Mouse (Mus musculus): ENCODE results near the gene Rundc1. TPM values are rescaled to one million over a fixed set of nuclear protein-coding genes. Genes with fewer than 3 reads are reported as not detected.

Rundc1 gene
- polyA plus RNA-seq, 1 experiment from 2014 or later: 17.3 TPM

DNA sequence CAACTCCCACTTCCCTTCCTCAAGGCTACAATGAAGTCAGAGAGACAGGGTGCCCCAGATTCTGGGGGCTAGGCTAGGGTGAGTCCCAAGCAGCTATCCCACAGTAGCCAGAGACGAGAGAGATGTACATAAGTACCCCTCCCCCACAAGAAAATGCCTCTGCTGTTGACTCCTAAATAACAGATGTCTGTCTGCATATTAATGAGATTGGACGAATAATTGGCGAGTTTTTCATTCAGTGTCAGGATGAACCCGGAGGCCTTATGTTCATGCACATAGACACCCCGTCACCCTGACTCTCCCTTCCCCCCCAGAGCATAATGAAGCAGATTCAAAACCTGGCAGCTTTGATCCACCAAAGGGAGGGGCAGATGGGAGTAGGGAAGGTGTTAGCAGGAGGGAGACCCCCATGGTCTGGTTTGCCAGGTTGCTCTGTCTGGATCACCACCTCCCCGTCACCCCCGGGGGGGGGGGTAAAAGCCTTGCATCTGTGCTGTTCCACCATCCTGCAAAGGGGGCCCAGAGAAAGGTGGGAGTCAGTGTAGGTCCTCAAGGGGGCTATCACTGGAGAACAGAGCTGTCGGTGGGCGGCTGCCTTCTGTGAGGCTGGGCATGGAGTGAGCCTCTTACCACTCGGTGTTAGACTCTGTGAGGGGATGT is 52.8 kb downstream of the Rundc1 start:
- Histone ChIP-seq H3K4me1 (replicated peaks) (peaks cover 39% of the 10 kb centered on the region), H3K9ac (no peak overlapping the region), H3K4me2 (no peak overlapping the region), H3K36me3 (no peaks in the 10 kb centered on the region), H3K9me3 (replicated peaks) (no peaks in the 10 kb centered on the region), H3K27ac (ENCODE audit: poor library complexity, severe bottlenecking) (no peak overlapping the region), H3K4me3 (no peak overlapping the region), H3K27me3 (replicated peaks) (no peaks in the 10 kb centered on the region)
- WGBS: 59% methylated on average over 10 of the region's 10 CpGs
- no peak for ATAC-seq (ENCODE audit: insufficient number of reproducible peaks, low FRiP score)

DNA sequence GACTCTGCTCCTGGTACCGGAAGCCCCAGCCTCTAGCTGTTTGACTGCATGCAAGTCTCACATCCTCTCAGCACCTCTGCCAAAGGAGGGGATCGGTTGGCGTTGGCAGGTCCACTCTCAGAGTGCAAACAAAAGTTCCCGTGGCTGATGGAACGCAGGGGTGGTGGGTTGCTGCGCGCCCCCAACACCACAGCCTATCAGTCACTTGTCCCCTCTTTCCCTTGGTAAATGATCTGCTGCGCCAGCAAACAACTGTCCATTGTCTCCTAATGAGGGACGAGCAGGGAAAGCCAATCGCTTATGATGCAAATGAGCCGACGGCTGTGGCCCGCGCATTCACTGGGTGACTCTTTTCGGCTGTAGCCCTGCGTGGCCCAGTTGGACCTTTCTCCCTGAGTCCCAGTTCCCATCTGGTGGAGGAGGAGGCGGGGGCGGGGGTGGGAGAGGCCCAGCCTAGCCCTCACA is 54.3 kb downstream of the Rundc1 start:
- WGBS: 8% methylated on average over 18 of the region's 18 CpGs
- Histone ChIP-seq H3K9ac (0 out of 2 replicates have a peak overlapping the region, but pooled peaks have one; percentile 9), H3K27ac (ENCODE audit: poor library complexity, severe bottlenecking) (no peak overlapping the region; the same call in 1 of the 2 replicates), H3K4me2 (peak overlapping the region; percentile 50), H3K4me3 (0 out of 2 replicates have a peak overlapping the region, but pooled peaks have one; percentile 6), H3K27me3 (replicated peaks) (no peaks in the 10 kb centered on the region), H3K36me3 (no peaks in the 10 kb centered on the region), H3K9me3 (replicated peaks) (no peaks in the 10 kb centered on the region), H3K4me1 (replicated peaks) (peaks cover 42% of the 10 kb centered on the region)
- ATAC-seq (ENCODE audit: insufficient number of reproducible peaks, low FRiP score): no peak

GRCm38 (mm10) chr11:101480912-101481311 is 56.0 kb downstream of the Rundc1 start:
- Histone ChIP-seq H3K4me3 (no peak overlapping the region), H3K9ac (no peak overlapping the region), H3K36me3 (no peaks in the 10 kb centered on the region), H3K4me1 (replicated peaks) (peaks cover 54% of the 10 kb centered on the region), H3K9me3 (replicated peaks) (no peaks in the 10 kb centered on the region), H3K27me3 (replicated peaks) (no peaks in the 10 kb centered on the region), H3K4me2 (peak overlapping the region; percentile 8; the same call in 1 of the 2 replicates), H3K27ac (ENCODE audit: poor library complexity, severe bottlenecking) (peak overlapping the region; percentile 90)
- ATAC-seq (ENCODE audit: insufficient number of reproducible peaks, low FRiP score): peak; percentile 62
- WGBS: 3% methylated on average over 6 of the region's 6 CpGs

DNA sequence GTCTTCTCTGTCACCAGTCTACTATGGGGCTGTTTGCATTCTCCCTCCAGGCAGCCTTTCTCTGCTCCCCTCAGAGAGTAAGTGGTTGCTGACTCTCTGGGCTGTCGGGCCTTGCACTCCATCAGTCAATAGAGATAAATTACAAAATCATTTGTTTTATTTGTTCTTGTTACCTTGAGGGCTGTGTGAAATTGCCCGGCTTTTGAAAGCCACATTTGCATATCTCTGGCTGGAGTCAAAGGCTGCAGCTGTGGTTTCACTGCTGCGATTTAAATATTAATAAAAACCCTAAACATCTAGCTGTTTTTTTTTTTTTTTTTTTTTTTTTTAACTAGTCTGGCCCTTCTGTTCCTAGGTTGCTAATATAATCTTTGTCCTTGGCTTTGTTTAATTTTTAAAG is 58.9 kb downstream of the Rundc1 start:
- Histone ChIP-seq H3K27me3 (replicated peaks) (no peaks in the 10 kb centered on the region), H3K9ac (no peak overlapping the region), H3K9me3 (replicated peaks) (no peaks in the 10 kb centered on the region), H3K4me2 (no peak overlapping the region), H3K4me1 (replicated peaks) (peaks cover 57% of the 10 kb centered on the region), H3K4me3 (no peak overlapping the region), H3K36me3 (peaks cover 18% of the 10 kb centered on the region), H3K27ac (ENCODE audit: poor library complexity, severe bottlenecking) (0 out of 2 replicates have a peak overlapping the region, but pooled peaks have one; percentile 11)
- no peak for ATAC-seq (ENCODE audit: insufficient number of reproducible peaks, low FRiP score)
- 38% methylated on average over 3 of the region's 3 CpGs for WGBS

GRCm38 (mm10) chr11:101484245-101484644 is 59.4 kb downstream of the Rundc1 start:
- Histone ChIP-seq H3K36me3 (peaks cover 20% of the 10 kb centered on the region), H3K27ac (ENCODE audit: poor library complexity, severe bottlenecking) (no peak overlapping the region), H3K9me3 (replicated peaks) (no peaks in the 10 kb centered on the region), H3K4me2 (no peak overlapping the region), H3K4me1 (replicated peaks) (peaks cover 53% of the 10 kb centered on the region), H3K27me3 (replicated peaks) (no peaks in the 10 kb centered on the region), H3K9ac (no peak overlapping the region), H3K4me3 (no peak overlapping the region)
- 65% methylated on average over 6 of the region's 6 CpGs for whole genome bisulfite sequencing
- ATAC-seq (ENCODE audit: insufficient number of reproducible peaks, low FRiP score): no peak

- no peak overlapping the region for H3K4me2 ChIP-seq
- no peaks in the 10 kb centered on the region for H3K9me3 ChIP-seq (replicated peaks)
- ATAC-seq (ENCODE audit: insufficient number of reproducible peaks, low FRiP score): no peak
- no peak overlapping the region for H3K4me3 ChIP-seq
- no peak overlapping the region for H3K27ac ChIP-seq (ENCODE audit: poor library complexity, severe bottlenecking)
- peaks cover 25% of the 10 kb centered on the region for H3K36me3 ChIP-seq
- 46% methylated on average over 7 of the region's 7 CpGs for WGBS
- peaks cover 47% of the 10 kb centered on the region for H3K4me1 ChIP-seq (replicated peaks)
- H3K27me3 ChIP-seq (replicated peaks): no peaks in the 10 kb centered on the region
- H3K9ac ChIP-seq: no peak overlapping the region
Observed at GRCm38 (mm10) chr11:101484814-101485213, 59.9 kb downstream of the Rundc1 start.

Small RNA genes within 50 kb of the gene (microRNA-seq; reads per million reads assigned to microRNA genes)
- gene Mir6929: 1.9 reads per million

Other genes with a start within 250 kb of the Rundc1 start
- gene Ccr10, start 249.6 kb upstream of the Rundc1 start, polyA plus RNA-seq (2016; fragmentation: Nextera tagmentation; extraction: Ambion mirVana): 0.15 and 0.36 TPM in 2 replicates
- gene Ezh1, start 198.6 kb upstream of the Rundc1 start, polyA plus RNA-seq (2016; fragmentation: Nextera tagmentation; extraction: Ambion mirVana): 14.9 and 16.1 TPM in 2 replicates
- gene Ramp2, start 179.1 kb upstream of the Rundc1 start, polyA plus RNA-seq (2016; fragmentation: Nextera tagmentation; extraction: Ambion mirVana): 233 and 245 TPM in 2 replicates
- 98.8 and 101 TPM in 2 replicates for gene Vps25, start 171.4 kb upstream of the Rundc1 start, polyA plus RNA-seq (2016; fragmentation: Nextera tagmentation; extraction: Ambion mirVana)
- gene Wnk4, start 164.5 kb upstream of the Rundc1 start, polyA plus RNA-seq (2016; fragmentation: Nextera tagmentation; extraction: Ambion mirVana): 14.0 TPM in 2 replicates
- 0.81 and 1.5 TPM in 2 replicates for gene Cntd1, start 146.1 kb upstream of the Rundc1 start, polyA plus RNA-seq (2016; fragmentation: Nextera tagmentation; extraction: Ambion mirVana)
- gene Coa3, start 146.0 kb upstream of the Rundc1 start, polyA plus RNA-seq (2016; fragmentation: Nextera tagmentation; extraction: Ambion mirVana): 165 and 171 TPM in 2 replicates
- gene Becn1, start 122.8 kb upstream of the Rundc1 start, polyA plus RNA-seq (2016; fragmentation: Nextera tagmentation; extraction: Ambion mirVana): 141 TPM in 2 replicates
- 131 and 136 TPM in 2 replicates for gene Psme3, start 108.9 kb upstream of the Rundc1 start, polyA plus RNA-seq (2016; fragmentation: Nextera tagmentation; extraction: Ambion mirVana)
- gene Aoc2, start 100.0 kb upstream of the Rundc1 start, polyA plus RNA-seq (2016; fragmentation: Nextera tagmentation; extraction: Ambion mirVana): 1.3 and 1.5 TPM in 2 replicates
- gene Aoc3, start 94.5 kb upstream of the Rundc1 start, polyA plus RNA-seq (2016; fragmentation: Nextera tagmentation; extraction: Ambion mirVana): 0.06 and 0.17 TPM in 2 replicates
- not detected in 2 replicates for gene G6pc, start 57.5 kb upstream of the Rundc1 start, polyA plus RNA-seq (2016; fragmentation: Nextera tagmentation; extraction: Ambion mirVana)
- gene Aarsd1, start 7.5 kb upstream of the Rundc1 start, polyA plus RNA-seq (2016; fragmentation: Nextera tagmentation; extraction: Ambion mirVana): 42.9 and 55.5 TPM in 2 replicates
- 6.7 and 14.0 TPM in 2 replicates for gene Gm27029, start 289 bp upstream of the Rundc1 start, polyA plus RNA-seq (2016; fragmentation: Nextera tagmentation; extraction: Ambion mirVana)
- 80.3 and 80.5 TPM in 2 replicates for gene Ptges3l, start 248 bp downstream of the Rundc1 start, polyA plus RNA-seq (2016; fragmentation: Nextera tagmentation; extraction: Ambion mirVana)
- gene Rpl27, start 17.2 kb downstream of the Rundc1 start, polyA plus RNA-seq (2016; fragmentation: Nextera tagmentation; extraction: Ambion mirVana): 247 and 258 TPM in 2 replicates
- 11.5 and 12.3 TPM in 2 replicates for gene Ifi35, start 23.3 kb downstream of the Rundc1 start, polyA plus RNA-seq (2016; fragmentation: Nextera tagmentation; extraction: Ambion mirVana)
- gene Rnd2, start 39.9 kb downstream of the Rundc1 start, polyA plus RNA-seq (2016; fragmentation: Nextera tagmentation; extraction: Ambion mirVana): 30.5 and 31.9 TPM in 2 replicates
- gene Vat1, start 41.1 kb downstream of the Rundc1 start, polyA plus RNA-seq (2016; fragmentation: Nextera tagmentation; extraction: Ambion mirVana): 39.3 and 40.4 TPM in 2 replicates
- gene Brca1, start 126.9 kb downstream of the Rundc1 start, polyA plus RNA-seq (2016; fragmentation: Nextera tagmentation; extraction: Ambion mirVana): 10.4 and 13.3 TPM in 2 replicates
- gene Nbr1, start 127.1 kb downstream of the Rundc1 start, polyA plus RNA-seq (2016; fragmentation: Nextera tagmentation; extraction: Ambion mirVana): 77.7 and 78.7 TPM in 2 replicates
- 4.0 and 4.5 TPM in 2 replicates for gene Tmem106a, start 157.2 kb downstream of the Rundc1 start, polyA plus RNA-seq (2016; fragmentation: Nextera tagmentation; extraction: Ambion mirVana)
- gene Gm11634, start 174.2 kb downstream of the Rundc1 start, polyA plus RNA-seq (2016; fragmentation: Nextera tagmentation; extraction: Ambion mirVana): not detected in 2 replicates
- gene Rdm1, start 202.1 kb downstream of the Rundc1 start, polyA plus RNA-seq (2016; fragmentation: Nextera tagmentation; extraction: Ambion mirVana): 28.3 and 36.2 TPM in 2 replicates
- gene Arl4d, start 240.5 kb downstream of the Rundc1 start, polyA plus RNA-seq (2016; fragmentation: Nextera tagmentation; extraction: Ambion mirVana): 10.0 and 10.3 TPM in 2 replicates